Mouse (Mus musculus) layer of hippocampus, postnatal 36 days (tissue): ENCODE measurements around the gene Espl1. TPM values are rescaled to one million over a fixed set of nuclear protein-coding genes. Genes with fewer than 3 reads are reported as not detected.
"Not testable (repeated sequence)": the region's sequence is repeated elsewhere in the genome, so short reads cannot be mapped to it uniquely, and the experiment has no call there.

Source experiments
- DNase-seq, 2 experiments: peaks; one replicate each; pipeline ENCODE4 v3.0.0; 2022
- total RNA-seq, 2 experiments: library from RNA; stranded (reverse); gene quantifications; 2 replicates each; pipeline ENCODE4 v1.2.3; 2021

Espl1 gene
- total RNA-seq, 2 experiments from 2014 or later, result 1.4 to 1.8 TPM

DNA sequence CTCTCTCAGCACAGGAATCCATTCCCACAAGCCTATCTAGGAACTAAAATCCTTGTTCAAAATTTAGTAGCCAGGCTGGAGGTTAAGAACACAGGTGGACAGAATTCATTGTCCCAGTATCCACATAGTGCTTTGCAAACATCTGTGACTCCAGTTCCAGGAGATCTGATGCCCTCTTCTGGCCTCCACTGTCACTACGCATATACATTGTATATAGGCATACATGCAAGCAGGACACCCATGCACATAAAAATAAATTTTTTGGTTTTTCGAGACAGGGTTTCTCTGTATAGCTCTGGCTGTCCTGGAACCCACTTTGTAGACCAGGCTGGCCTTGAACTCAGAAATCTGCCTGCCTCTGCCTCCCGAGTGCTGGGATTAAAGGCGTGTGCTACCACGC lies 39.9 kb downstream of the Espl1 start:
- not testable (repeated sequence) for DNase-seq

DNA sequence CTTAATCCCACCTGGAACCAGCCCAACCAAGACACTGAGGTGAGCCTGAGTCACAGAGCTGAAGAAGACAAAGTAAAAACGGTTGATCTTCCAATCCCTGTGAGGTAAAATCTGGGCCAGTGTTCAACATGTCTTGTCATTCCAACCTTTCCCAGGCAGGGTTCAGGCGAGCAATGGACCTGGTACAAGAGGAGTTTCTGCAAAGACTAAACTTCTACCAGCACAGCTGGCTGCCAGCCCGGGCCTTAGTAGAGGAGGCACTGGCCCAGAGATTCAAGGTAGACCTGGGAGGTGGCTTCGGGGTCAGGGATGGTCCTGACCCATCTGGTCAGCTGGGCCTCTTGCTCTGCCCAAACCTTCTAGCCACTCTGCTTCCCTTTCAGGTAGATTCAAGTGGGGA lies 40.9 kb downstream of the Espl1 start:
- no peak for DNase-seq

DNA sequence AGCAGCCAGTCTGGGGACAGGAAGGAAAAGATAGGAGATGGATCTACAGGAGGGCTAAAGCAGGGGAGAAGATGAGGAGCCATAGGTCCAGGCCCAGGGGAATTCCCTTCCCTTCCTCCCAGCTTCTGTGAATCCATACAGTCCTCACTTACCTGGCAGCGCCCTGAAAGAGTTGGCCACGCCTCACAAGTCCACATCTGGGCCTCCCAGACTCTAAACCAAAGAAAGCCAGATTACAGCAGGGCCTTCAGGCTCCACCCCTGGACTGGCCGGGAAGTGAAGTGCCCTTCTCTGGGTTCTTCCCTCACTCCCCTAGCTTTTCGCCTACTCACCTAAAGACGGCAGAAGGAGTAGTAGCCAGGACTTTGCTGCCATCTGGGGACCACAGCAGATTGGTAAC lies 43.5 kb downstream of the Espl1 start:
- no peak for DNase-seq

- DNase-seq, result no peak
These were observed 45.5 kb downstream of the Espl1 start for GRCm38 (mm10) chr15:102341580-102341979.

DNA sequence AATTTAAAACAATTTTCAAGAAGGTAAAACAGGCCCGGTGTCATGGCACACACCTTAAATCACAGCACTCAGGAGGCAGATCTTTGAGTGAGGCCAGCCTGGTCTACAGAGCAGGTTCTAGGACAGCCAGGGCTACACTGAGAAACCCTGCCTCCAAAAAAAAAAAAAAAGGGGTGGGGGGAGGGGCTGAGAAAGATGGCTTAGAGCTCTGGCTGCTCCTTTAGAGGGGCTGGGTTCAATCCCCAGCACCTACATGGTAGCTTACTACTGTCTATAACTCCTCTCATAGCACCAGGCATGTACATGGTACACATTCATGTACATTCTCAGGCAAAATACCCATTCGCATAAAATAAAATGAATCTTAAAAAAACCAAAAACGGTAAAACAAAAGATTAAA lies 48.4 kb downstream of the Espl1 start:
- DNase-seq, result no peak

GRCm38 (mm10) chr15:102346444-102346843 lies 50.4 kb downstream of the Espl1 start:
- no peak for DNase-seq

DNA sequence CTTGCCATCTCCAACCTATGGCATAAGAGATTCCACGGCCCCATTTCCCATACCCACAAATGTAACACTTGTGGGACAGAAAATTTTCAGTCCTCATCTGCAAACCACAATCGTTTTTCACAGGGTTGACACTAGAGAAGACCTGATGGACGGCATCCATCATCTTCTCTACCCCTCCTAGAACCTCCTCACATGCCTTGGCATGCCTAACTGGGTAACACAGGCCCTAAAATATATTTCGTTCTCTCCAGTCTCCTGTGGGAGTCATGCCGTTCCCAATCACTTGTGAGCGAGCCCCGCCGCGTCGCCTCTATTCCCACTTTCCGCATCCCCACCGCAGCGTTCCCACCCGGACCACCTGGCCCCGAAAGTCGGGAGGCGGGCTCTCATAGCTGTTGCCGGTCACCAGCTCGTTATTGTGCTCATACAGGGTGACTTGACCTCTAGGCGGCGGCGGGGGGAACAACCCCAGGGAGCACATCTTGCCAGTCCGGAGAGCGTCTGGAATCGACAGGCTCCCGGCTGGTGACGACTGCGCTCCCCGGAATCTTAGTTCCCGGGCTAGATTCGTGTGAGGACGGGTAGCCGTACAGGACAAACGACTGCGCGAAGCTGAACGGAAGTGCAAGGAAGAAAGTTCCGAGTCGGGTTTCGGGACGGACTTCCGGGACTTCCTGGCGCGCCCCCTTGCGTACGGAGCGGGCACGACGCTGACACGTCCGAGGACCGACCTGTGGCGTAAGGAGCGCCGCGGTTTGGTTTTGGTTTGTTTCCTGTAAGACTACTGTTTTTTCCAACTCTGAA lies 54.3 kb downstream of the Espl1 start, which contains the start of gene Aaas:
TSS of gene Aaas (minus strand) at position 634 of the 804 bp plus-strand sequence.
- DNase-seq, result peak; percentile 91 to 92

- no peak for DNase-seq
These were observed 54.9 kb downstream of the Espl1 start for GRCm38 (mm10) chr15:102350942-102351291.

DNA sequence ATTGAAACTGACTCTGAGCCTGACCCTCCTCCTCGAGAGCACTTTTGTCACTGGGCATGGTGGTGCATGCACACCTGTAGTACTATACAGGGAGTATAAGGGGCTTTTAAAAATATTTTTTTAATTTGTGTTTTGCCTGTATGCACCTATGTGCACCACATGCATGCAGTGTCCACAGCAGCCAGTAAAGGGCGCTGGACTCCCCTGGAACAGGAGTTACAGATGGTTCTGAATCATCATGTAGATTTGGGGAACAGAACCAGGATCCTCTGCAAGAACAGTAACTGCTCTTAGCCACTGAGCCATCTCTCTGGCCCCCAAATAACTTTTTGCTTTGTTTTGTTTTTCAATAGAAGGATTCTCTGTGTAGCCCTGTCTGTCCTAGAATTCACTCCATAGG lies 56.1 kb downstream of the Espl1 start:
- DNase-seq, result no peak

DNA sequence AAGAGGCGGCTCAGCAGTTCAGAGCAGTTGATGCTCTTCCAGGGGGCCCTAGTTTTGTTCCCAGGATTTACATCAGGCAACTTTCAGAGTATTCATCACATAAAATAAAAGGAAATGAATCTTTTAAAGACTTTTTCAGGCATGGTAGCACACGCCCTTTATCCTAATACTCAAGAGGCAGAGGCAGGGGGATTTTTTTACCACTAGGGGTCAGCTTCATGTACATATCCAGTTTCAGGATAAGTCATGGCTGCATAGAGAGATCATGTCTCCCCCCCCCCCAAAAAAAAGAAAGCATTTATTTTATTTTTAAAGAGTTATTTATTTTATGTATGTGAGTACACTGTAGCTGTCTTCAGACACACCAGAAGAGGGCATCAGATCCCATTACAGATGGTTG lies 57.9 kb downstream of the Espl1 start:
- no peak for DNase-seq

- peak in 1 of 2 experiments; percentile 21 for DNase-seq
These were observed 59.2 kb downstream of the Espl1 start for GRCm38 (mm10) chr15:102355134-102355870.

- DNase-seq, result peak; percentile 36 to 56
These were observed 59.9 kb downstream of the Espl1 start for GRCm38 (mm10) chr15:102355871-102356441.

DNA sequence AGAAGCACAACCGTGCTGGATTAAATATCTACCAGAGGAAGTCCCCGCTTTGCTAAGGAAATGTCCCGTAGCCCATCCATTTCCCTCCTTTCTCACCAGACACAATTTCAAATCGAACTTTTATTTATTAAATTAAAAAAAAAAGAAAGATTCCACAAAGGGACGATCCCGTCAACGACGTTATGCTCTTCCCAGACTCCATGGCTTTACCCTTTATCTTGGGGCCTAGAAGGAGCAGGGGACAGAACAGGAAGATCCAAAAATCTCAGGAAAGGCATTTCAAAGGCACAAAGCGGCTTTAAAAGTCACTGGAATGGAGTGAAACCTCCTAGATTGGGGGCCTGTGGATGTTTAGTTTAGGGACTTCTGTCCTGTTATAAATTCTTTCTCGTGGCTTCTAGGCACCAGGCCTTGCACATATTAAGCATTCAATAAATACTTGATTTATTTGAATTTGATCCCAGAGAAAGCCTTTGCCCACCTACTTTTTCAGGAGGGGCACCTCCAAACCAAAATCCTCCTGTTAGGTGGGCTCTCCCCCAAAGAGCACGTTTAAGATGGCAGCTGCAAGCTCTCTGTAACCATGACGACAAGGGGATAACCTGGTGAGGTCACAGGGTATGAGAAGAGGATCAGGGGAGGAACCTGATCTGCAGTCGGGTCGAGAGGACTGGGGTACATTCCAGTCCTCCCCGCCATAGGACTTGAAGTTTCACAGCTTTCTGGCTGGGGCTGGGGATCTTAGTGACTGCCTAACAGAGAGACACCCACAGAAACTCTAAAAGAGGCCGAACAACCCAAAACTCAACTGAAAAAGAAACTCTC lies 60.6 kb downstream of the Espl1 start:
- no peak for DNase-seq

GRCm38 (mm10) chr15:102358126-102358525 lies 62.1 kb downstream of the Espl1 start:
- no peak for DNase-seq

- no peak for DNase-seq
These were observed 62.8 kb downstream of the Espl1 start for GRCm38 (mm10) chr15:102358834-102359233.

DNA sequence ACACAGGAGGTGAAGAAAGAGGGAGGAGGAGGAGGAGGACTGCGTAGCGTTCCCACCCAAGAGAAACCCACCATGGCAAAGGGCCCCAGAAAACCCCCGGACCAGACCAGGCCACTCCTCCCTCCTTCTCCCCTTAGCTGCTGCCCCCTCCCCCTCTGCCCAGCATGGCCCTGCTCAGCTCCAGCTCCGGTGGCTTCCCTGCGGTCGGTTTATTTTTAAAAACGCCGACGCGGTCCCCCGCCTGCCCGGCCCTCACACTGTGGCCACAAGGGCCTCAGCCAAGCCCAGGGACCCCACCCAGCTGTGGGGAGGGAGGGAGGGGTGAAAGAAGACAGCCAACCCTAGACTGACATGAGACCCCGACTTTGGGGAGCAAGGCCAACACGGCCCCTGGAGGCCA lies 66.6 kb downstream of the Espl1 start:
- DNase-seq, result no peak

DNA sequence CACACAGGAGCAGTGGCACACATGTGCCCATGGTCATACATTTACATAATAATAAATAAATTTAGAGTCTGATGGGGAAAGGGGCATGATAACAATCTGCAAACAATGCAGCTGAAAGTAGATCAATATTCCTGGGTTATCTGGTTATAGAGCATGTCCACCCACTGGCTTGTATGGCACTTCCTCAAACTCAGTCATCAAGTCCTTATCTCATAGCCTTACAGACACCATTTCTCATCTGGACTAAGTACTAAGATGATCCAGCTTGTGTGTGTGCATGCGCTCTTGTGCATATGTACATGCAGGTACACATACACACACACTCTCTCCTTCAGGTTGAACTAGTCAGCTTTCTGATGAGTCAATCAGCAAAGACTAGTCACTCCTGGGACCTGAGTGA lies 68.6 kb downstream of the Espl1 start:
- DNase-seq, result no peak

DNA sequence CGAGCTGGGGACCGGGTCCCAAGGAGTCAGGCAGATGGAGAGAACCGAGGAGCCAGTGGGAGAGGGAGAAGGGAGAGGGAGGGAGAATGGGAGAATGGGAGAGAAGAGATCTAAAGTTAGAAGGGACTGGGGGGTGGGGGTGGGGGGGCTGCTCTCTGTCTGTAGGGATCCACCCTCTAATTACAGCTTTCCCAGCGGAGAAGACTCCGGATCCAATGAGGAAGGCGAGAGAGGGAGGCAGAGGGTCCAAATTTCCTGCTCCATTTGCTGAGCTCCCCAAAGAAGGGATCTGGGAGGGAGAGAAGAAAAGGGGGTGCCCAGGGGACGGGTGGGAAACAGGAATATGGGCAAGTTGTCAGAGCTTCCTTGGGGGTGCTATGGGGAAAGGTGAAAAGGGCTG lies 70.2 kb downstream of the Espl1 start:
- DNase-seq, result no peak

- no peak for DNase-seq
These were observed 70.8 kb downstream of the Espl1 start, which contains the start of gene Sp7 for GRCm38 (mm10) chr15:102366733-102367344. Sp7 (minus strand) TSS chr15:102367182.

- DNase-seq, result no peak
These were observed 73.9 kb downstream of the Espl1 start for GRCm38 (mm10) chr15:102369972-102370371.

- no peak for DNase-seq
These were observed 74.7 kb downstream of the Espl1 start for GRCm38 (mm10) chr15:102370727-102371126.
